Mouse (Mus musculus) embryonic fibroblast, embryonic 13.5 days (primary cell): ENCODE data around the gene Fam104a.

Experiments
- CTCF ChIP-seq: IDR thresholded peaks from 2 replicates; pipeline ENCODE4 v1.5.1; 2011; ENCODE audit warnings: mild to moderate bottlenecking, control low read depth, low read length, moderate library complexity, borderline replicate concordance; ENCODE audit not compliant: insufficient read depth
- POLR2A ChIP-seq: IDR thresholded peaks from 2 replicates; pipeline ENCODE4 v1.6.1; 2011; ENCODE audit warnings: low read depth, mild to moderate bottlenecking, control low read depth, low read length, moderate library complexity

- TF ChIP-seq POLR2A (no peak), CTCF (no peak)
Observed at GRCm38 (mm10) chr11:113654561-113655270, 29.2 kb downstream of the Fam104a start.
